Mouse (Mus musculus) cerebellum, adult 9-11 months (tissue): ENCODE data around the gene Nrxn3.
A peak's percentile ranks its signal among the peaks of the same experiment; 100 is the strongest.

Experiments used
- DNase-seq: peaks from one replicate; pipeline ENCODE4 v3.0.0; 2022

Nrxn3 gene

DNA sequence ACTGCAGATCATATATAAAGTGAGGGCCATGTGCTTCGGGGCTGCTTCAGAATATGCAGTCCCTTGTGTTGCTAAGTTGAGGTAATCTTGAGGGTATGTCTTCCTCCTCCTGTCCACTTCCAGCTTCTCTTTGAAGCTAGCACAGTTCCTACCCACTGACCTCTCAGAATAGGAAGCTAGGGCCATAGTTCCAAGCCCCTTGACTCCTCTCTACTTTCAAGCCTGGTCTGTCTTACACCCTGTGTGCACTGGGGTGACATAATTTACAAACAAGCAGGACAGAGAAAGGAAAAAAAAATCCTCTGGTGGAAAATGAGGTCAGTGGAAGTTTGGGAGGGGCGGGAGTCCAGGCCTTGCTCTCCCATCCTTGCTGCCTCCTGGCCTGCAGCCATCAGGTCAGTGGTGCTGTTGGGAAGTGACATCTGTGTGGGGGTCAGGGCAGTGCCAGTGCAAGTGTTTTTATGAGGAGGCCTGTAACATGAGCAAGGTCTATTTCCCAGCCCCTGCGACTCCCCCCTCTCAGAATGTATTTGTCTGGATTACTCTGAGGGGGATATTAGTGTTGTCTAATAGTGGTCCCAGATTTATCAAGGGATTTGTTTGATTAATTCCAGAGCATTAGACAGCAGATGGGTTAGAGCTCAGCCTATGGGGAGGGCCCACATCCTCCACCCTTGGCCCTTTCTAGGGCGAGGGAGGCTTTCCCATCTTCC, 96.1 kb downstream of the Nrxn3 start:
- DNase-seq: peak; percentile 29

DNA sequence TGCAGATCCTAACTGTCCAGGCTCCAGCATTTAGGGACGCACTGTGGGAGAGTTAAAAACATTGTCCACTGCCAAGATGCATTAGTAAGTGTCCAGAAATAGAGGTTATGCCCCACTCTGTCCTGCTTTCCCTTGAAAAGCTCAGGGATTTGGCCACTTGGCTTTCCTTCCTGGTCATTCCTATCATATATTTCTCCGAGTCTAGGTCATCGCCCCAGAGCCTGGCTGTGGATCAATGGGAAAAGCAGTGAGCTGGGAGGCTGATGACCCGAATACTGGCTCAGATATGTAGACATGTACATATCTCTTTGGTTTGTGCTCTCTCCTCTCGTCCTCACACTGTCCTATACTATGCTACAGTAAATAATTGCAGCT, 96.6 kb downstream of the Nrxn3 start:
- DNase-seq: no peak

DNA sequence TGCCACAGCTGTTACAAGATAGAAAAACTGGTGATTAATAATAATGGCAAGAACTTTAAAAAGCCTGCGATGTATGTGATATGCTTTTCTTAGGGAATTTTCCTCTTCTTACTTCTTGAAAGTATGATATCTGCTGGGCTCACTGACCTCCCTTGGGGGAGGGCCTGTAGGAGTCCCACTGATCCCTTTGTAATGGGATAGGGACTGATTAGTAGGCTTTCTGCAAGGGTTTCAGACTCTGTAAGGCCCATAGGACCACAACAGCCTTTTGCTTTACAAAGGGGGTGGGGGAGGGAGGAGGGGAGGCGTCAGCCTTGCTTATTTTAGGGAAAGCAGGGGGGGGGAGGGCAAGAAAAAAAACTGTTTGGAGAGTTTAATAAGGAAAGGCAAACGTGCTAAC, 97.5 kb downstream of the Nrxn3 start:
- DNase-seq: no peak

DNA sequence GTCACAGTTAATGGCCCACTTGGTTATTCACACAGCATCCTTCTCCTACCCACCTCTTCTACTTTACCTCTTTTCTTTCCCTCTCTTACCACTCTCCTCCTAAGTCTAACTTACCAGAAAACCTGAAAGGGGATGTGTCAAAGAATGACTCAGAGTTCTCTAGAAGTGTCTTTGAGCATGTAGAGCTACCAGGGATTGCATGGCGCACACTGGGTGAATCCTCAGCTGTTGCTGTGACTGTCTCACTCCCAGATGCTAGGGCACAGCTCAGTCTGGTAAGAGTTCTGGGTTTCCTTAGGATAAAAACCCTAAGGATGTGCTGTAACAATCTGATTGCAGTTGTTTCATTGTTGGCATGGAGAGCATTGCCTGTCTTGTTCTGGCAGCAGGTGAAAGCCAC, 108.2 kb downstream of the Nrxn3 start:
- no peak for DNase-seq

DNA sequence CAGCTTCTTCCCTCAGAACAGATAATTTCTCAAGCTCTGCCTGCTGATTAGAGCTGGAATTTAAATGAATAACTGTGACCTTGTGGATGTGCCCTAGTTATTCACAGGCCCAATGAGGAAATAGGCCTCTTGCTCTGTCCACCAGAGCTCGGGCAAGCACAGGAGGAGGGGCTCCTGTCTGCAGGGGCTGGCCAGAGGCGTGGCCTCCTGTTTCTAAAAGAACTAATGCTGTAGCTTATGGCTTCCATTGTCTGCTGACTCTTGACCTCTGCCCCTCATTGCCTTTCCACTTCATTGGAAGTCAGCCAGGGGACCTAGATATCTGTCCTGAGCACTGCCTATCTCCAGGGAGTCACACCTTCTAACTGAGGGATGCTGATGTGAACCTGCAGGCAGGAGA, 113.1 kb downstream of the Nrxn3 start:
- DNase-seq: peak; percentile 9

DNA sequence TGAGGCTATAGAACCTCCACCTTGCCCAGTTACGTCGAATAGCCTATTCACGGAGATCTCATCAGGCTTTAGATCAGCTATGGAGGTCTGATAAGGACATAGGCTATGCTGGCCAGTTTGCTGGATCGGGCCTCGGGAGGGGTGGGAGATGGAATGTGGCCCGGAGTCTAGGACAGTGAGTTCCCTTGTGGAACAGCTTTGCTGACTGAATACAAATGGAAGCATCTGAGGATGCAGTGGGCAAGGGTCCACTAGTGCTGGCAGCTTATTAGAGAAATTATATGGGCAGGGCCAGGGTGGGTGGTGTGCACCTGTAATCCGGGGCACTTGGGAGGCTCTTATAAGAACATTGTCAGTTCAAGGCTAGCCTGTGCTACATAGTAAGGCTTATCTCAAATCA, 117.0 kb downstream of the Nrxn3 start:
- DNase-seq: no peak

DNA sequence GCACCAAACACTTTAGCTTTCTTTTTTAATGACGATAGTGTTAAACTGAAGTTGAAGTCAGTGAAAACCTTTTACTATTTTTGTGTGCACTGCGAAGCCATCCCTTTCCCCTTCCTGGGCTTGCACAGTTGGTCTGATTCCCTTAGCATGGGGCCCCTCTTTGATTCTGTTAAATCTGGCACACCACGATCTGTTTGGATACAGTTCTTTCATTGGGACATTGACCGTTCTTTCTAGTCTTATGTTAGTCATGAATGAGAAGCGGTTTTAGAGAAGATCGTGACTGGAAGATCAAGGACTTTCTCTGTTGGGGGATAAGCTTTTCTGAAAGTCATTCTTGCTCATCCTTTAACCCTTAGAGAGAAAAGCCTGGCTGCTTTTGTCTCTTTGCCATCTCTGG, 118.7 kb downstream of the Nrxn3 start:
- no peak for DNase-seq

DNA sequence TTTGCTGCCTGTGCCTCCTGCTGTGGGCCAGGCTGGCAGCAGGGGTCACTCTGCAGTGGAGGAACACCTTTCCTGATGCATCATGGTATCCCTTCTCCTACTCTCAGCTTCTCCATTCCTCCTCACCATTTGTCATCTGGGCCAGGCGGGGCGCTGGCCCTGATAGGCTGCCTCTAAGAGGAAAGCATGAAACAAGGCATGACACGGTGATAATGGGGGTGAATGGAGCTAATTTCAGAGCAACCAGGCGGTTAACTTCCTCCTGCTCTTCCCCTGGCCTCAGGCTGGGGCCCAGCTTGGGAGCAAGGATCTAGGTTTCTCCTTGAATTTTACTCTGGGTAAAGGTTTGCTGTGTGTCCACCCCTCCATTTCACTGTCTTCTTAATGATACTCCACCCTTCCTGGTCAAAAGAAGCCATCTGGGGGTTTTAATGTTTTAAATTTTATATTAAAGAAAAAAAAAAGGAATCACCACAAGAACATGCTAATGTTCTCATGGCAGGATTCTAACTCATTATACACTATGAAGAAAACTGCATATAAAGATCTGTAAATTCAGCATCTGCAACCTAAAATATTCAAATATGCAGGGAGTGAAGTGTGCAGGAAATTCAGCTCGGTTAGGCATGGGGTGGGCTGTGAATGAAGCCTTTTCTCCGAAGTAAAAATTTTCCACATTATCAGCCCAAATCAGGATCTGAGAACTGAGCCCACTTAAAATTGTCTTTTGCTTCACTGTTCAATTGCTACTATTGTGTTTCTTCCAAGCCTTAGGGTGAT, 127.9 kb downstream of the Nrxn3 start:
- no peak for DNase-seq

DNA sequence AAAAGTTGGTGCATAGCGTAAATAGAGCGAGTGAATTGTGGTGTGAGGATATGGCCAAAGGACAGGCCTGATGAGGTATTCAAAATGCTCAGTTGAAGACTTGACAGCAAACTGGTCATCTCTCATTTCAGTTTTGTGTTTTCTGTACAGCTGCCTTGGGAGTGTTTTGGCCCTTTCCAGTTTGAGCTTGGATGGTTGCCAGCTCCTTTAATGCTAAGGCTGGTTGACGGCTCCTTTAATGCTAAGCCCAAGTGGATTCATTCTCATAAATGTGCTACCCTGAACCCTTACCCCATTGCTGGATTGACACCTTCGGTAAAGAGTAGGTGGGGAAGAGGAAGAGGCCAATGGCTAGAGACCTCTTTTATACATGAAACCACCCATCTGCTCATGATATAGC, 131.4 kb downstream of the Nrxn3 start:
- DNase-seq: no peak

DNA sequence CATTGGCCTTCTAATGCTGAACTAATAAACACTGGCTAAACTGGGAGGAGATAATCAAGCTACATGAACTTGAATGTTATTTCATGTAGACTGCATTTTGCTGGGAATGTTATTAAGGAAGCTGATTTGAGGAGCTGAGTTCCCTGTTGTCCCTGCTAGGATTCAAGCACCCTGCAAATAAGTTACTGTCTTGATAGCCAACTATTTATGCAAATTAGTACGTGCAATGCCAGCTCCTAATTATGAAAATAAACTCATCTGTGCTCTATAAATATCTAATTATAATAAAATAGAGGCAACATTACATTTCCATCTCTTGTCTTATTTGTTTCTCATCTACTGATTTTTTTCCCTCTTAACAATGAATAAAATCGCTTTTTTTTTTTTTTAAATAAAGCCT, 135.0 kb downstream of the Nrxn3 start:
- no peak for DNase-seq

DNA sequence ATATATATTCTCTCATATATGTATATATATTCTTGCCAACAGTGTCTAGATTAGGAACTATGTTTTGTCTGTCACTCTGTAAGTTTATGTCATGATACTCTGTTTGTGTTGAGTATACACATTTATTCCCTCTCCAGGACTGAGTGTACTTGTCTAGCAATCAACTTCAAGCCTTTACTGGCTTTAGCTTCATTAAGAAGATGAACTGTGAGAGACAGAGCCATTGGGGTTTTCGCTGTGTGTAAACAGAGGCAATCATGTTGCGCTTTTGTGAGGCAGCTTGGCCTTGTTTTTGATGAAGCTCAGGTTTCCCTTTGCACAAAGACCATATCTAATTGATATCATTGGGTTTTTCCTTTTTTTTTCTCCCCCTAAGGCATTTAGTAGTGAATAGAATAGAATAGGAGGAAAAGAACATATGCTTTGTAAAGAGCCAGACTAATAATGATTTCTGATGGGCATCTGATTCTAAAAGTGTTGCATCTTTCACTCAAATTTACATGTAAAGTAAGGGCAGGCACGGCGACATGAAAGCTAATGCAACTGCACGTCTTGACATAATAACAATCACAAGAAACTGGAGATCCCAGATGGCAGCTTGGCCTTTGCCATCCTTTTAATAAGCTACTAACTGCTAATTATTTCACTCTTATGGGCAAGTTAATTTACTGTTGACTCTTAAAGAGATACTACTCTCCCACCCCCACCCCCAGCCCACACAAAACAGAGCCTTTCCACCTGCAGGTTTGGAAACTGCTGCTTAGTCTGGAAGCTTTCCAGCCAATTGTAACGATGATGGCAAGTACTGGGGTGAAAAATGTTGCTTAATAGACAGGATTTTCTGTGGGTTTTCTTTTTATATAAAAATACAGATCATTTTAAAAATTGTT, 137.0 kb downstream of the Nrxn3 start:
- DNase-seq: no peak

DNA sequence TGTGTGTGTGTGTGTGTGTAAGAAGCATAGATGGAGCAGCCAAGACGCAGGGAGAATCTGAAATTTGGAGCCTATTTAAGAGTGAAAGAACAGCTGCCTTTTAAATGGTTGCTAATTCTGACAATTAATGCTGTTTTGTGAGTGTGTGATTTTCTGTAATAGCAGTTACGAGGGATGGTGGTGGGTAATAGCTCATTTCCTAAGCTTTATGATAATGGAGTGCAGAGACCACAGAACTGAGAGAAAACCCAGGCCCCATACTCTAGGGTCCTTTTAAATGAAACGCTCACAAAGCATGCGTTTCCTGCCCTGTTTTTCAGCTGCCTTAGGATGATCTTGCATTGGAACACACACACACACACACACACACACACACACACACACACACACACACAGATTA, 137.7 kb downstream of the Nrxn3 start:
- DNase-seq: no peak

DNA sequence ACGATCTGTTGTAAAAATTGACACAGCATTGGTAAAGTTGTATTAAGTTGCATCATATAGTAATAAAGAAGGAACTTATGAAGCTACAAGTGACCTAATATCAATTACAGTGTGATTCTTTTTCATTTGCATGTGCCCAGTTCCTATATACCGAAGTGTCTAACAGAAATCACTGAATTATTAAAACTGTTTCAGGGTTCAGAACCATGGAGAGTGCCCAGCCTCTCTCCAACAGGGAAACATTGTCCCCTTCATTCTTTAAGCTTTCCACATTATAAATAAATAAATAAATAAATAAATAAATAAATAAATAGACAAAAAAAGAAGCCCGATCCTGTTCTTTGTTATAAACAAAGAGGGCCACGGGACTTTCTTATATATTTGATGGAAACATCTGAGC, 140.4 kb downstream of the Nrxn3 start:
- DNase-seq: no peak

DNA sequence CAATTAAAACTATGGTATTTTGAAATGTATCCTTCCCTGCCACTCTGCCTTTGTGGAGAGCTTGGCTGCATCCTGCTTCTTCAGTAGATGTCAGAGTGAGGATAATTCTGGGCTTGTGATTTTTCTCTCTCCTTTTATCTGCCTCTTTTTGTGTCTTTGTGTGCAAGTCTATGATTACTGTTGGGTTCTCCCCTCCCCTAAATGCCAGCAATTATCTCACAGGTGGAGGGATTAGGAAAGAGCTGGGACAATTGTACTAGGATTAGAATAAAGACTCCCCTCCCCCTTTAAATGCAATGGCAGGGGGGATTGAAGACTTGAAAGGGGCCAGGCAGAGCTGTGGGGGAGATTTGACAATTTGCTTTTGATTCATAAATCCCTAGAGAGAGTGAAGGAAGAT, 145.6 kb downstream of the Nrxn3 start:
- DNase-seq: no peak

DNA sequence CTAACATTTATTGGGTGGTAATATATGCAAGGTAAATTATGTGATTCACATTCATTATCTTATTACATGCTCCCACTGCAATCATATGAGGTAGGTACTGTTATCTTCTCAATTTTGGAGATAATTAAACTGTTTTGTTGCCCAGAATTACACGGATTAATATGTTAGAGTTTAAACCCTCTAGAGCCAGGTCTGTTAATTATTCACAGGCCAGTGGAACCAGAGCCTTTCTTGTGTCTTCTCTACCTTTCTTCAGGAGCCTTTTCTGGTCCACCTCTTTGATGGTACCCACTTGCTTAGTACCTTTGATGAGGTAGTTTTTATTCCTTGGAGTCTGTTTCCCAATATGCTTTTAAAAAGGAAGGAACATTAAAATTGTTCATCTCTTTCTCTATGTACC, 174.7 kb downstream of the Nrxn3 start:
- DNase-seq: no peak

DNA sequence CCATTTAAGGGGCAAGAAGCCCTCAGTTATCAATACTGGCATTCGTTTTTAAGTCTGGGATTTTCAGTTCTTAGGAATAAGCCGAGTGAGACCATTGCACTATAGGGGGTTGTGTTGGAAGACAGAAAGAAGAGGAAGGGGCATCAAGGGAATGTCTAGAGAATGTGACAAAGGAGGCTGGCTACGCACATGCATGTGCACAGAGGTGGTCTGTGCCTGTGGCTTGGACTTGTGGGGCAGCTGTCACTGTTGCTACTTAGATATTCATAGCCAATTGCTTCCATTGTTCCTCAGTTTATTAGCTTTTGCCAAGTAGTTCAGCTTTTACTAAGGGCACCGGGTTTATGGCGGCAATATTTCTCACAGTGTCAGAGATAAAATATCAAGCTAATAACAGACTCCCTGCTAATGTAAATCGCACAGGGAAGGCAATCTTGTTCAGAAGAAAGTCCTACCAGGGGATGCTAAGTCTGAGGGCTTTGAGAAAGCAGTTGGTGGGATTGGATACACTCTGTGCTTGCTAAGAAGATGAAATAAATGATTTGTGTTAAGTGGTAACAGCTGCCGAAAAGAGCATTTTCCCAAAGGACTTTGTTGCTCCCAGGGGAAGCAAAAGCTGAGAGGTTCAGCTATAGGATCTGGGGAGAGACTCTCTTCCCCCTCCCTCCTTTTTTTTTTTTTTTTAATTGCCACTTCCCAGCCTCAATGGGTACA, 177.5 kb downstream of the Nrxn3 start:
- DNase-seq: no peak

DNA sequence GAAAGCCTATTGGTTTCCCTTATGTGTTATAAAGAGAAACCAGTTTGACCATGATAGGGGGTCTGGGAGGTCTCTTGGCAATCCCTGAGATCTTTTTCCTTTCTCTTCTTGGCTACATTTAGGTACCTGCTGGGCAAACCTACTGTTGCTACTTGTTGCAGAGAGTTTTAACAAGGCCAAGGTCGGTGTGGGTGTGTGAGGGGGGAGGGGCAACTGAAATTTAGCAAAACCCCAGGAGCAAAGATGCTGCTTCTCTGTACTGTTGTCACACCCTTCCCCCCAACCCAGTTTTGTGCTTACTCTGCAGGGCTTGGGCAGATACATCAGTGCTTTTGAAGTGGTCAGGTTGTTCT, 178.0 kb downstream of the Nrxn3 start:
- DNase-seq: peak; percentile 7

DNA sequence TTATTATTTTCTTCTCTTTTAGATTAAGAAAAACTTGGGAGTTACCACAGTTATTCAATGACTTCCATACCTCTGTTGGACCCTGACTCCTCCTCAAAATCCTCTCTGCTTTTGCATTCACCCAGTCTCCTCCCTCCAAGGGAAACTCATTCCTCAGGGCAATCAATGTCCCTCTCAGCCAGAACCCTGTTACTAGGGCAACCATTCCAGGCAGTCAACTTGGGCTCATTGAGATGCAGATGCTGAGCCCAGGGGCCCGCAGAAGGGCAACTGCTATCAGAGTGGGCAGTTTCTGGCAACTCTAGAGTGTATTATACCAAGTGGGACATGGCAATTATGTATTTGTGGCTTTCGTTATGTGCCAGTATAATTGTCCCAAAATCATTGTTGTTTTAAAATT, 188.1 kb downstream of the Nrxn3 start:
- DNase-seq: peak; percentile 22

DNA sequence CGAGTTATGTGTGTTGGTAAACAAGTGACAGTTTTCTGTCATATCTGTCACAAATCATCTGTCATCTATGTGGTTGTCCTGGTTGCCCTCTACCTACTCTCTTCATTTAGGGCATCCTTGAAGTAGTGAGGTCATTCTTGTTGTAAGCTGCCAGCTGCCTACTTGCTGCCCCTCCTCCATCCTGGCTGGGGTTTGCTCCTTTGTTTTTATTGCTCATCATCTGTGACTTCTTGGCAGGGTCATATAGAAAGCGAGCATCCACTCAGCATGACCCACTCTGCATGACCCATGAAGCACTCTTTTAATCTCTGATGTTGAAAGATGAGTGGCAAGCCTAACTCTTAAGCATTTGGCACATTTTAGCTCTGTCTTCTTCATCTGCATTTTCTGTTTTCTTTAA, 194.1 kb downstream of the Nrxn3 start:
- no peak for DNase-seq

DNA sequence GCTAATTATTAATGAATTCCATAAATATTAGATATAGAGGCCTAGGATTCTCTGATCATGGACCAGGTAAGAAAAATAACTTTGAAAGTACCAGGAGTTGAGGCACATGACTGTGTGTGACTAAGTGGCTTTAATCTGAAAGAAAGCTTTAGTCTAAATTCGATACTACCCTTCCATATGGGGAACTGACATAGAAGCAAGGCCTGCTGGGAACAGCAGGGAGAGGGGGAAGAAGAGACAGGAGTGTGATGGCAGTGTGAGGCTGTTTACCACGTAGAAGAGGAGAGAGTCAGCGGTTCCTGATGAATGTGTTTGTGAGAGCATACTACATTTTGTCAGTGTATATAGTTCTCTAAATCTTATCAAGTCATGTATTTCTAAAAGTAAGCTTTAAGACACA, 202.2 kb downstream of the Nrxn3 start:
- no peak for DNase-seq

DNA sequence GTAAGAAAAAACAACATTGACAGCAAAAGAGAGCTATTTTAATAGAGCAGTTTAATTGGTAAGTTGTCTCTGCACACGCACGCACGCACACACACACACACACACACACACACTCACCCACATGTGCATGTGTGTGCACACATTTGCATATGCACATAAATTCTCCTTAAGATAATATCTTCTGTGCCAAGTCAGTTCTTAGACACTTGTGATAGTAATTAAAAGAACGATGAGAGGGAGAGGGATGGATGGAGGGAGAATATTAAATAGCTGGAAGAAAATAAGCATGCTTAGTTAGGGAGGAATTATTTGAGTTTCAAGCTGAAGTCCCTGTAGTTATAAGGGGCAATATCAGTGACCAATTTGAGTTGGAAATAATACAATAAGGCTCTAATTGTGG, 203.6 kb downstream of the Nrxn3 start:
- DNase-seq: no peak

DNA sequence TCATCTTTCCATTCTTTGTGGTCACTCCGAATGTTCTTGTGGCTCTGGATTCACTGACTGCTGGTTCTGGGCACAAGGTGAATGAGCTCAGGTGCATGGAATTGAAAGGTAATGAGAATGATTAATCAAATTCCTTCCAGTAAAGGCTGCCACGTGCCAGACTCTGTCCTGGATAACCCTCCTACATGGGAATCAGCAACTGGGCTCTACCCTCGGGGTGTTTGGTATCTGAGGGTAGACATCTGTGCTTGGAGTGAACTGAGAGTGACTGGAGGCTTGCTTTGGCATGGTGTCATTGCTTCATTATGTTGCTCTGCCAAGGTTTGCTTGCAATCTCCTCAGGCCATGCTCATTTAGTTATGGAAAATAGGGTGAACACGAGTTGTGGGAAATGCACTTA, 209.0 kb downstream of the Nrxn3 start:
- peak; percentile 22 for DNase-seq

DNA sequence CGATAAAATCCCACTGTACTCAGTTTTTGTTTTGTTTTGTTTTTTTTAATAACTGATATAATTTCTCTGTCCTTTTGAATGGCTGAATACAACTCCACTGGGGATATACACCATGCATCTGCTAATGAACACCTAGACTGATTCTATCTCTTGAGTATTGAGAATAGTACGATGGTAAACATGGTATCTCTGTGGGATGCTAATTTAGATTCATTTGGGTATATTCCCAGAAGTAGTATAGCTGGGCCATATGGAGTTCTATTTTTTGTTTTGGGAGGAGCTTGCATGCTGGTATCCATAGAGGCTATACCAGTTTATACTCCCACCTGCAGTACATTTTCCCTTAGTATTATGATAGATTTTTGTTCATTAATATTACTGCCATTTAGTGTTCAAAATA, 217.0 kb downstream of the Nrxn3 start:
- DNase-seq: no peak
